Mouse (Mus musculus) intestine, embryonic 16.5 days (tissue): Measurements from ENCODE around the gene Sipa1l1. TPM values are rescaled to one million over a fixed set of nuclear protein-coding genes. Genes with fewer than 3 reads are reported as not detected.

Experiments
- ATAC-seq: fragments of 200-750 bp; cut with Nextera tagmentation; 2 replicates; pipeline ENCODE4 v1.8.0; 2017; ENCODE audit warnings: moderate TSS enrichment, moderate library complexity
- H3K27ac ChIP-seq: fragments of 300-500 bp; sonication (generic); 2 replicates; pipeline ENCODE4 v1.5.1; 2014; ENCODE audit warnings: mild to moderate bottlenecking, low read length
- H3K27me3 ChIP-seq: fragments of 300-500 bp; sonication (generic); replicated peaks from 2 replicates; pipeline ENCODE4 v1.6.1; 2014; ENCODE audit warnings: low read length, control low read depth, mixed read lengths; ENCODE audit not compliant: control insufficient read depth, insufficient read depth
- H3K36me3 ChIP-seq: fragments of 300-500 bp; sonication (generic); 2 replicates; pipeline ENCODE4 v1.6.1; 2014; ENCODE audit warnings: low read length, control low read depth; ENCODE audit not compliant: control insufficient read depth, insufficient read depth
- H3K4me1 ChIP-seq: fragments of 300-500 bp; sonication (generic); 2 replicates; pipeline ENCODE4 v1.6.1; 2014; ENCODE audit warnings: low read length, control low read depth, mixed read lengths; ENCODE audit not compliant: control insufficient read depth, insufficient read depth
- H3K4me2 ChIP-seq: fragments of 300-500 bp; sonication (generic); 2 replicates; pipeline ENCODE4 v1.6.1; 2014; ENCODE audit warnings: low read depth, low read length, control low read depth
- H3K4me3 ChIP-seq: fragments of 300-500 bp; sonication (generic); 2 replicates; pipeline ENCODE4 v1.5.1; 2014; ENCODE audit warnings: mild to moderate bottlenecking, low read length
- H3K9ac ChIP-seq: fragments of 300-500 bp; sonication (generic); 2 replicates; pipeline ENCODE4 v1.6.1; 2014; ENCODE audit warnings: low read depth, low read length
- H3K9me3 ChIP-seq: fragments of 300-500 bp; sonication (generic); 2 replicates; pipeline ENCODE4 v1.6.1; 2016; ENCODE audit warnings: low read length, control low read depth; ENCODE audit not compliant: control insufficient read depth
- WGBS: fragments of 180-500 bp; shearing (Covaris S2); extraction: QIAGEN DNeasy Blood & Tissue Kit; methylation state at CpG from one replicate; pipeline ENCODE4 v1.1.7; 2014; 5-methylcytosine and 5-hydroxymethylcytosine counted together
- polyA plus RNA-seq: library from polyadenylated mRNA; unstranded; fragments of >200 nt; fragmentation: Nextera tagmentation; extraction: Ambion mirVana; gene quantifications from 2 replicates; pipeline ENCODE4 v1.2.1, GENCODE M21; 2015

Gene Sipa1l1
- polyA plus RNA-seq, 1 experiment from 2014 or later = 21.2 TPM

DNA sequence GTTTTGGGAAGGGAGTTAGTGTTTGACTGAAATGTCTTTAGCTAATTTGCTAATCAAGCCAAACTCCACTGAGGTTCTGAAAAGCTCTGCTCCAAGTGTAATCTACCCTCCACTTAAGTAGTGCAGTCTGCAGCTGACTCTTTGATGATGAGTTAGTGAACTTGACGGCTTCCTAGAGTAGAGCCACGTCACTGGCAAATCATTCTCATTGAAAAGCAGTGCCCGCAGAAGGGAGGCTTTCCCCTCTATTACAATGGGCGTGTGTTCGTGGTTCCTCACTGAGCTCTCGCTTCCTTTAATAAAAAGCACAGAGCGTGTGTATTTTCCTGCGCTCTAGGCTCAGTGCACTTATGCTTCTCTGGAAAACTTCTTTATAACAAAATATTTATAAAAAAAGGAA is 157.3 kb downstream of the Sipa1l1 start:
- Histone ChIP-seq H3K27me3 (no peaks in the 10 kb centered on the region), H3K9me3 (no peaks in the 10 kb centered on the region), H3K4me1 (no peaks in the 10 kb centered on the region), H3K36me3 (no peaks in the 10 kb centered on the region), H3K27ac (no peak overlapping the region), H3K4me2 (no peak overlapping the region), H3K4me3 (no peak overlapping the region), H3K9ac (no peak overlapping the region)
- ATAC-seq = no peak
- WGBS = 63% methylated on average over 8 of the region's 8 CpGs

DNA sequence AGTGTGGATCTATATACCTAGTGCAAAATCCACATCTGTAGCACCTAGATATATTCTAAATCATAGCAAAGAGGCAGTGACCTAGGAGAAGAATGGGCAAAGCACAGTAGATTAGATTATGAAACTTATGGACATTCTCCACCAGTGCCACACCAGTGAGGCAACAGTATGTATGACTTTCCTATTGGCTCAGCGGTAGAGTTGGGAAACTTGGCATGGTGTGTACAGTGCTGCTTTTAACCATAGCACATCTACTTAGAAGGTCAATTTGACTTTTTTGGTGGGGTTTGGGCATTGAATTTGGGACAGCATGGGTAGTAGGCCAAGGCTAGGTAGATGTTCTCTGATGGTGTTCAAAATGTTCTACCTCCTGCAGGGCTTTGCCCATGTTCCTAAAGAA is 159.0 kb downstream of the Sipa1l1 start:
- no peak for ATAC-seq
- Histone ChIP-seq H3K9me3 (no peaks in the 10 kb centered on the region), H3K4me1 (no peaks in the 10 kb centered on the region; the same call in 1 of the 2 replicates), H3K4me2 (no peak overlapping the region), H3K4me3 (no peak overlapping the region), H3K27me3 (no peaks in the 10 kb centered on the region), H3K9ac (no peak overlapping the region), H3K27ac (no peak overlapping the region), H3K36me3 (no peaks in the 10 kb centered on the region)
- 93% methylated on average over 1 of the region's 1 CpGs for WGBS

DNA sequence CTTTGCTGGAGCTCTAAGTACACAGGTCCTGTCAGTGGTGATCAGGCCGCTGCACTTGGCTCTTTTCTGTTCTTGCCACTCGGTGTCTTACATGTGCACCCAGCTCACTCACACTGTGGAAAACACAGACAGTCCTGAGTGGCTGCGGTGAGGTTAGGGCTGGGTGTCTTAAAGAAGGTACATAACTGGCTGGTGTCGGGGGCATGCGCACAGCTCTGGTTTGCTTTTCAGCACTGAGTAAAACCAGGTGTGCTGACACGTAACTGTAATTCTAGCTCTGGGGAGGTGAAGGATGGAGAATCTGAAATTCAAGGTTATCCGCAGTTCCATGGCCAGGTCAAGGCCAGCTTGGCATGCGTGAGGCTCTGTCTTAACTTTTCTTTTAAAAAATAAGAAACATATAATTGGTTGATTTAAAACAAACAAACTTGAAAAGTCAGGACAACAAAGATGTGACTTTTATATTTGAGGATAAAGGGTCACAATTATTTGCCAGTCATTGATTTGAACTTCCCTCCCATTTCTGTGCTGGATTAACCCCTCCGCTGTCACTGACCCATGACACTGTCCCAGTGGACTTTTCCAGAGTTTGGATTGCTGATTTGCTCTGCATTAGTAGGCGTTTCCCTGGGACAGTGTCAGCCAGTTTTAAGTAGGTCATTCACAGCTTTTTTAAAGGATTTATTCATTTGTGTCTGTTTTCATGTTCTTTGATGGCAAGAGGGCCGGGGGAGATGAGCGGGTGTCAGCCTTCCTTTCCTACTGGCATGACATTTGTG is 163.9 kb downstream of the Sipa1l1 start:
- Histone ChIP-seq H3K4me3 (no peak overlapping the region), H3K9ac (no peak overlapping the region), H3K4me1 (peaks cover 4% of the 10 kb centered on the region), H3K27ac (no peak overlapping the region), H3K9me3 (no peaks in the 10 kb centered on the region), H3K36me3 (no peaks in the 10 kb centered on the region), H3K4me2 (no peak overlapping the region), H3K27me3 (no peaks in the 10 kb centered on the region)
- no peak for ATAC-seq
- WGBS = 87% methylated on average over 12 of the region's 12 CpGs

GRCm38 (mm10) chr12:82333999-82334398 is 164.9 kb downstream of the Sipa1l1 start:
- Histone ChIP-seq H3K9ac (no peak overlapping the region), H3K36me3 (no peaks in the 10 kb centered on the region), H3K4me1 (peaks cover 4% of the 10 kb centered on the region), H3K27me3 (no peaks in the 10 kb centered on the region), H3K27ac (no peak overlapping the region), H3K4me3 (no peak overlapping the region), H3K9me3 (no peaks in the 10 kb centered on the region), H3K4me2 (no peak overlapping the region)
- no peak for ATAC-seq
- WGBS = 63% methylated on average over 5 of the region's 5 CpGs

- peaks cover 4% of the 10 kb centered on the region for H3K4me1 ChIP-seq
- WGBS = 66% methylated on average over 4 of the region's 4 CpGs
- H3K9ac ChIP-seq = no peak overlapping the region
- no peaks in the 10 kb centered on the region for H3K36me3 ChIP-seq
- no peak overlapping the region for H3K27ac ChIP-seq
- no peak overlapping the region for H3K4me3 ChIP-seq
- no peaks in the 10 kb centered on the region for H3K27me3 ChIP-seq
- ATAC-seq = no peak
- H3K9me3 ChIP-seq = no peaks in the 10 kb centered on the region
- H3K4me2 ChIP-seq = no peak overlapping the region
Measured at GRCm38 (mm10) chr12:82334550-82334949, 165.4 kb downstream of the Sipa1l1 start.

DNA sequence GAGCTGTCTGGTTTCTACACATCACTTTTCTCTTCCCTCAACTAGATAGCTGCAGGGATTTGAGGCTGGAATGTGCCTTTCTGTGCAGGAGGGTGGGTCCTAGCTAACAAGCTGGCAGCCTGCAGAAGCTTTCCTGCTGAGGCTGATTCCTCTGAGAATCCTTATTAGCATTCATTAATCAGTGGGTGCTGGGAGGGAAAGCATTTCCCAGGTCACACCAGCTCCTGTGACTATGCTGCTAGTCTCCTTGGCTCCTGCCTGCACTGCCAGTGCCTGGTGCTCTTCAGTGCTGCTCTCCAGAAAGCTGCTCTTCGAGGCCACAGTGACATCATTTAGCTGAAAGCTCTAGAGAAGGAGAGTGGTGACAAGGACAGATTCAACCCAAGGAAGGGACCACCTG is 166.0 kb downstream of the Sipa1l1 start:
- Histone ChIP-seq H3K36me3 (no peaks in the 10 kb centered on the region), H3K27ac (peak overlapping the region; percentile 12; the same call in 1 of the 2 replicates), H3K4me1 (peaks cover 9% of the 10 kb centered on the region), H3K4me3 (no peak overlapping the region), H3K9ac (no peak overlapping the region), H3K27me3 (no peaks in the 10 kb centered on the region), H3K4me2 (no peak overlapping the region), H3K9me3 (no peaks in the 10 kb centered on the region)
- no peak for ATAC-seq
- 8% methylated on average over 1 of the region's 1 CpGs for WGBS

GRCm38 (mm10) chr12:82338550-82338949 is 169.4 kb downstream of the Sipa1l1 start:
- Histone ChIP-seq H3K4me2 (no peak overlapping the region), H3K36me3 (peaks cover 5% of the 10 kb centered on the region; the same call in 1 of the 2 replicates), H3K4me1 (peaks cover 9% of the 10 kb centered on the region), H3K9ac (no peak overlapping the region), H3K27ac (no peak overlapping the region), H3K4me3 (no peak overlapping the region), H3K9me3 (no peaks in the 10 kb centered on the region), H3K27me3 (no peaks in the 10 kb centered on the region)
- no peak for ATAC-seq
- WGBS = 63% methylated on average over 4 of the region's 4 CpGs

DNA sequence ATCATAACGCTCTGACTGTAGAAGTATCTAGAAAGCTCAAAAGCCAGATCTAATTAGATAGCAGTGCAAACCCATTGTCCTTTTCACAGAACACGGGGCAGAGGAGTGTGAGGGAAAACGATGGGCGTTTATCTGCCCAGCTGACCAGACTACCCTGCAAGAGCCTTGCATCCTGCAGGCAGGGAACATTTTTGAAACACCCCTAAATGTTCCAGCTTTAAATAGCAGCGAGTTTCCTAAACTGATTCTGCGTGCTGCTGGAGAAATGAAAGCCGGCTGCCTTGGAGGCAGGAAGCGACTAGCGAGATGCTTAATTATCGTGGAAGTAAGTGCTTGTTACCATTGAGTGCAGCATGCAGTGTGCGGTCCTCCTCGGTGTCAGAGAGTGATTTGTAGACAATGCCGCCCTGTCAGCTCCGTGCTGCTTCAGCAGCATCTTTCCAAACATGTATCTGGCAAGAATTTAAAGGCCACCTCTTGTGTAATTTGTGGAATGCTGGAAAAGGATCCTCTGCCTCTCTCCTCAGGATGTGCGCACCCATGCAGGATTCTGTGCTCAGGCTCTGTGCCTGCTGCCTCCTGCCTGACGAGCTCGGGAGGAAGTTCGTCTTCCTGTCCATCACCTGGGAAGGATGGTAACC is 170.2 kb downstream of the Sipa1l1 start:
- H3K9me3 ChIP-seq = no peaks in the 10 kb centered on the region
- ATAC-seq = peak; percentile 56; the same call in 1 of the 2 replicates
- H3K4me3 ChIP-seq = peak overlapping the region; percentile 13; the same call in 1 of the 2 replicates
- 31% methylated on average over 18 of the region's 18 CpGs for WGBS
- no peak overlapping the region for H3K9ac ChIP-seq
- no peaks in the 10 kb centered on the region for H3K27me3 ChIP-seq
- peak overlapping the region; percentile 42 for H3K4me2 ChIP-seq
- peaks cover 9% of the 10 kb centered on the region for H3K4me1 ChIP-seq
- peaks cover 5% of the 10 kb centered on the region; the same call in 1 of the 2 replicates for H3K36me3 ChIP-seq
- H3K27ac ChIP-seq = 0 out of 2 replicates have a peak overlapping the region, but pooled peaks have one; percentile 16

DNA sequence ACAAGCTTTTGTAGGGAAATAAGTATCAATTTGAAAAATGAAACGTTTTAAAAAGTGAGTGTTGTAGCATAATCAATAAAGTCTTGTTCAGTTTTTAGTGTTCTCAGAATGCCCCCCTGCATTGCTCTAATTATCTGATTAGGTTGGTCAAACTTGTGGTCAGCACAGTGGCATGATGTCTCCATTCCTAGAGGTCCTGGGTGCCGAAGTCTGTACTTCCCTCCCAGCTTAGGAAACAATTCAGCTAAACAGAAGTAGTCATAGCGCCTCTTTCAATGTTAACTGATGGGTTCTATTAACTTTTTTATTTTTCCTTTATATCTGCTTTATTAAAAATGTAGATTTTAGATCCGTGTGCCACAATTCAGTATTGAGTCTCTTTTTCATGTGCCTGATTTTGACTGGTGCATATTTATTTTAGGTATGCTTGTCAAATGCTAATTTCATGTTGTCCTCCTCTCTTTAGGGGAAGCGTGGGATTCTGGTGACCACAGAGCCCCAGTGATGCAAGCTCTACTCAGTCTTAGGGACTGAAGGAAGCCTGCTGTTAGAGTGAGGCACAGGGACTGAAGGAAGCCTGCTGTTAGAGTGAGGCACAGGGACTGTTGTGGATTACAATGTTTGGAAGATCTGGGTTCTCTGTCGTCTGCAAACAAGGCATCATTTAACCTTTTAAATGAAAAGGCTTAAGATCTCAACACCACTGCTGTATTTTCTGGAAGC is 171.2 kb downstream of the Sipa1l1 start:
- Histone ChIP-seq H3K4me3 (no peak overlapping the region), H3K9me3 (no peaks in the 10 kb centered on the region), H3K9ac (no peak overlapping the region), H3K27ac (no peak overlapping the region), H3K4me1 (peaks cover 4% of the 10 kb centered on the region; the same call in 1 of the 2 replicates), H3K27me3 (no peaks in the 10 kb centered on the region), H3K36me3 (peaks cover 5% of the 10 kb centered on the region; the same call in 1 of the 2 replicates), H3K4me2 (no peak overlapping the region)
- no peak for ATAC-seq
- 75% methylated on average over 6 of the region's 6 CpGs for WGBS
